Mouse (Mus musculus) forebrain, embryonic 11.5 days (tissue): ENCODE data around the gene Tmem56. TPM values are rescaled to one million over a fixed set of nuclear protein-coding genes. Genes with fewer than 3 reads are reported as not detected.

Experiments
- ATAC-seq: fragments of 200-750 bp; cut with Nextera tagmentation; replicated peaks from 2 replicates; pipeline ENCODE4 v1.8.0; 2017; ENCODE audit warnings: moderate TSS enrichment; ENCODE audit not compliant: low FRiP score
- DNase-seq: peaks from one replicate; pipeline ENCODE4 v3.0.0-alpha.2; 2017; ENCODE audit warnings: low spot score
- H3K27ac ChIP-seq: fragments of 300-500 bp; sonication (generic); 2 replicates; pipeline ENCODE4 v1.5.1; 2014; ENCODE audit warnings: low read depth, low read length
- H3K27me3 ChIP-seq: fragments of 300-500 bp; sonication (generic); 2 replicates; pipeline ENCODE4 v1.6.1; 2014; ENCODE audit warnings: mild to moderate bottlenecking, low read length, mixed read lengths; ENCODE audit not compliant: control insufficient read depth, insufficient read depth
- H3K36me3 ChIP-seq: fragments of 300-500 bp; sonication (generic); 2 replicates; pipeline ENCODE4 v1.6.1; 2014; ENCODE audit warnings: mild to moderate bottlenecking, low read length, moderate library complexity, mixed read lengths; ENCODE audit not compliant: control insufficient read depth, insufficient read depth
- H3K4me1 ChIP-seq: fragments of 300-500 bp; sonication (generic); replicated peaks from 2 replicates; pipeline ENCODE4 v1.6.1; 2014; ENCODE audit warnings: low read length, mixed read lengths; ENCODE audit not compliant: control insufficient read depth, insufficient read depth
- H3K4me2 ChIP-seq: fragments of 300-500 bp; sonication (generic); 2 replicates; pipeline ENCODE4 v1.6.1; 2014; ENCODE audit warnings: low read depth, mild to moderate bottlenecking, low read length, moderate library complexity, mixed read lengths; ENCODE audit not compliant: severe bottlenecking
- H3K4me3 ChIP-seq: fragments of 300-500 bp; sonication (generic); 2 replicates; pipeline ENCODE4 v1.5.1; 2014; ENCODE audit warnings: low read depth, low read length
- H3K9ac ChIP-seq: fragments of 300-500 bp; sonication (generic); 2 replicates; pipeline ENCODE4 v1.6.1; 2014; ENCODE audit warnings: low read length
- H3K9me3 ChIP-seq: fragments of 300-500 bp; sonication (generic); 2 replicates; pipeline ENCODE4 v1.6.1; 2016; ENCODE audit warnings: low read length, mixed read lengths; ENCODE audit not compliant: control insufficient read depth
- WGBS: fragments of 180-500 bp; shearing (Covaris S2); extraction: QIAGEN DNeasy Blood & Tissue Kit; methylation state at CpG from one replicate; pipeline ENCODE4 v1.1.7; 2014; 5-methylcytosine and 5-hydroxymethylcytosine counted together
- polyA plus RNA-seq: library from polyadenylated mRNA; unstranded; fragments of >200 nt; fragmentation: Nextera tagmentation; extraction: Ambion mirVana; gene quantifications from 2 replicates; pipeline ENCODE4 v1.2.1, GENCODE M21; 2014

Gene Tmem56
- polyA plus RNA-seq, 1 experiment from 2014 or later, result 3.1 TPM

DNA sequence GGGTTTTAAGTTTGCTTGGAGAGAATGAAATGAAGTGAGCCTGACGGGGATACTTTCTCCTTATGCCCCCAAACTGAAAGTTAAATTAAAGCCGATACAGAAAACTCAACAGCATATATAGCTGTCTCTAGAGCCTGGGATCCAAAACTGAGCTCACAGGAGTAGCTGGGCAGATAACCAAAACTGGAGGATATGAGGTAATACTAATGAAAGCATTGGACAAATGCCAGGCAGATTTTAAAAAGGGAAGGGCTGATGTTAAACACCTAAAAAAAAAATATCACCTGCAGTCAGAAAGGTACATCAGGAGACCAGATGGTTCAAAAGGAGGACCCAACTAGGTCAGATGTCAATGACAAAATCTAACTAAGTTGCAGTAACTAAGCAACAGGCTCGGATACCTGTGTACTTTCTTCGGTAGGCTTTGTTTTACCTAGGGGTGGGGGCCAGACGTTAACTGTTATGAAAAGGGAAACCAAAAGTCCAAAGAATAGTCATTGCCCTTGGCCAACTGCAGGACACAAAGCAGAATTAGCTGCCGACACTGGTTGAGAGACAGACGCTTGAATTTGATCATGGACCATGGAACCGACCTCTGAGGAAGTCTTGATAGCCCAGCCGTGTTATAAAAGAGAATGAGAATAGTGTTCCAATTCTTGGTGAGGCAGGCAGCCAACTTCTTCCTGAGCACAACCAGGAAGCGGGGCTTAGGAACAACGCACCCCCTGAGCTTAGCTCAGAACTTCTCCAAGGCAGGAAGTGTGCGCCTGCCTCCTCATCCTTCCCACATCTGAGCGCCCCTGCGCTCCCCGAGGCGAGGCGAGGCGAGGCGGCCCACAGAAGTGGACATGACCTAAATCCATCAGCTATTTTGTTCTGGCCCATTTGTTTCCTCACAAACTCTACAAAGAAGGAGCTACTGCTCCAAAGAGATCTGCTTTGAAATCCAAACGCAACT is 24.1 kb downstream of the Tmem56 start:
- no peak overlapping the region for H3K27ac ChIP-seq
- WGBS, result 85% methylated on average over 20 of the region's 20 CpGs
- H3K9ac ChIP-seq, result no peak overlapping the region
- H3K4me2 ChIP-seq, result no peak overlapping the region
- H3K36me3 ChIP-seq, result no peaks in the 10 kb centered on the region
- H3K4me1 ChIP-seq, result 0 out of 2 replicates have a peak, but pooled peaks cover 2% of the 10 kb centered on the region
- no peak overlapping the region for H3K4me3 ChIP-seq
- DNase-seq (no peak), ATAC-seq (no peak)
- H3K9me3 ChIP-seq, result no peaks in the 10 kb centered on the region
- H3K27me3 ChIP-seq, result peaks cover 20% of the 10 kb centered on the region

DNA sequence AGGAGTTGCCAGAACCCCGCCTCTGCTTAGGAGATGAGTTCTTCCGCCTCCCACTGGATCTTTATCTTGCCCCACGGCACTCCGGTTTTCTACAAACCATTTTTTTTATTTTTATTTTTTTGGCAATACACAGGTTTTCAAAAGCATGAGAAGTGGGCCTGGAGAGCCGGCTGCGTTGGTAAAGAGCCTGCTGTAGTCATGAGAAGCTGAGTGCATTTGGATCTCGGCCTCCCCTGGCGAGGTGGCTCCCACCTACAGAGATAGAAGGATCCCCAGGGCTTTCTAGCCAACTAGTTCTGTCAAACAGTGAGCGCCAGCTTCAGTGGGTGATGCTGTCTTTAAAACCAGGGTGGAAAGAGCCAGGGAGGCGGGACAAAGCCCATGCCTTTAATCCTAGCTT is 25.5 kb downstream of the Tmem56 start:
- H3K9me3 ChIP-seq, result no peaks in the 10 kb centered on the region
- no peak for ATAC-seq
- WGBS, result 79% methylated on average over 10 of the region's 10 CpGs

DNA sequence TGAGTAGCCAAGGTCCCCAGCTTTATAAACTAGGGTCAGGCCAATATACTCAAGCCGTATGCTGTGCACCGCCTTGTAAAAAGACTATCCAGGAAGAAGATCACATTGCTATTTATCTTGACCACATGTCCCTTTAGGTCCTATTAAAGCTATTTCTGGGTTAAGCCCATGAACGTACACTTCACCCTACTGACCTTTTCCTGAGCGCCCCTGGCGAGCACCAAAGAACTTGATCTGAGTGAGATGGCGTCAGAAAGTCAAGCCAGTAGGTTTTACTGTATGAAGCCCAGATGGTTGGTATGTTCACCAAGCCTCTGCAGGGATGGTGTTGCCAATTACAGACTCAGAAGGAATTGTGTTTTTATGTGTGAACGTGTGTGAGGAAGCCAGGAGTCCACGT is 26.8 kb downstream of the Tmem56 start:
- no peak overlapping the region for H3K4me2 ChIP-seq
- 87% methylated on average over 8 of the region's 8 CpGs for WGBS
- H3K9me3 ChIP-seq, result no peaks in the 10 kb centered on the region
- no peak overlapping the region for H3K27ac ChIP-seq
- no peak overlapping the region for H3K9ac ChIP-seq
- H3K36me3 ChIP-seq, result no peaks in the 10 kb centered on the region
- peaks cover 8% of the 10 kb centered on the region for H3K27me3 ChIP-seq
- no peak overlapping the region for H3K4me3 ChIP-seq
- no peaks in the 10 kb centered on the region for H3K4me1 ChIP-seq
- no peak for DNase-seq
- ATAC-seq, result no peak

More for the DNA sequence above, 25.5 kb downstream of the Tmem56 start:
- no peak overlapping the region for H3K27ac ChIP-seq
- H3K4me2 ChIP-seq, result no peak overlapping the region
- H3K36me3 ChIP-seq, result no peaks in the 10 kb centered on the region
- no peak overlapping the region for H3K9ac ChIP-seq
- DNase-seq, result no peak
- peaks cover 16% of the 10 kb centered on the region for H3K27me3 ChIP-seq
- H3K4me1 ChIP-seq, result 0 out of 2 replicates have a peak, but pooled peaks cover 2% of the 10 kb centered on the region
- H3K4me3 ChIP-seq, result no peak overlapping the region

DNA sequence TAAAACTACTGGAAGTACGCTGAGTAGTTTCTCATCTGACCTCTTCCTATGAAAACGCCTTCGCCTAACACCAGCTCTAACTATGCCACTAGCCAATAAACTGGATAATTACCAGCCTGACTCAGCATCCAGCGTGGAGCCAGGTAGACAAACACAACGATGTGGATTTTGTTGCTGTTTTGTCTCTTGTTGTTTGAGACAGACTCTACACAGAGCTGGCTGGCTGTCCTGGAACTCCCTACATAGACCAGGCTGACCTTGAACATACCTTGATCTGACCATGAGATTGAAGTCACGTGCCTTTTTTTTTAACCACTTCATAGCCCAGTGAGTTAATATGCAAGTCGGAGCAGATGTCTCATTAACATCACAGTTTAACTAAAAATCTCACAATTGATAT is 27.4 kb downstream of the Tmem56 start:
- H3K4me1 ChIP-seq, result no peaks in the 10 kb centered on the region
- 87% methylated on average over 7 of the region's 7 CpGs for WGBS
- no peak for ATAC-seq

DNA sequence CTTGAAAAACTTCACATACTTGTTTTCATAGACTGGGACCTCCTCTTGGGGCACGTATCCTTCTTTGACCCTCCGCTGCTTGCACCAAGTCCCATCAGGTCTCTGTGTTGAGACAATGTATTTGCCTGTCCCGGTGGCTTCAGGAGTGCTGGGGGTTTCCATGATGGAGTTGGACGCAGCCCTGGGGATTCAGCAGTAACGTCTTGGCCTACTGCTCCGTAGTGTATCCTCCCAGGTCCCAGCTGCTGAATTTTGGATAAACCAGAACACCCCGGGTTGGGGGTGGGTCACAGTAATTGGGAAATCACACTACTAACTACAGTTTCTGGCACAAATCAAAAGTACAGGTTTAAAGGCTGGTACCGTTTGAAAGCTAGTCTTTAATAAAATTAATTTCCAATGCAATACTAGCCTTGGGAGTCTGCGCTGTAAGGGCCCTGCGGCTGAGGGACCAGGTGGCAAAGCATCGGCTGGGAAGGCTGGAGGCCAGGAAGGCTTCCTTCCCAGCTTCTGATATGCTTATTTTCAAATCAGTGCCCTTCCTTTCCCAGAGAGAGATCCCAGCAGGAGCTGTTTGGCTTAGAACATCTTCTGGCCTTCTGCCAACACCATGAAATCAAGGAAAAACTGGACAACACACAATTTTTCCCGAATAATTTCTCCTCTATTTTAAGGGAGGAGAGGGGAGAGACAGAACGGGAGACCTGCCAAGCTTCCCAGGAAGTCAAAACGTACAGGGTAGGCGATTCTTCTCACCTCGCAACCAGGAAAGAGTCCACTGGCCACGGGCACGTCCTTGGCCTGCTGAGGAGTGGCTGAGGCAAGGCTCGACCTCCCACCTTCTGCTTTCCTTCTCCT is 32.1 kb downstream of the Tmem56 start:
- Histone ChIP-seq H3K36me3 (no peaks in the 10 kb centered on the region), H3K9ac (no peak overlapping the region), H3K4me3 (no peak overlapping the region), H3K4me1 (no peaks in the 10 kb centered on the region), H3K27ac (no peak overlapping the region), H3K4me2 (no peak overlapping the region), H3K27me3 (no peaks in the 10 kb centered on the region), H3K9me3 (no peaks in the 10 kb centered on the region)
- ATAC-seq, result no peak
- DNase-seq, result no peak
- WGBS, result 86% methylated on average over 19 of the region's 19 CpGs

More for the DNA sequence above, 27.4 kb downstream of the Tmem56 start:
- no peak overlapping the region for H3K9ac ChIP-seq
- no peak overlapping the region for H3K4me2 ChIP-seq
- H3K4me3 ChIP-seq, result no peak overlapping the region
- no peak overlapping the region for H3K27ac ChIP-seq
- no peaks in the 10 kb centered on the region for H3K36me3 ChIP-seq
- H3K27me3 ChIP-seq, result peaks cover 2% of the 10 kb centered on the region; the same call in 1 of the 2 replicates
- H3K9me3 ChIP-seq, result no peaks in the 10 kb centered on the region
- DNase-seq, result no peak

DNA sequence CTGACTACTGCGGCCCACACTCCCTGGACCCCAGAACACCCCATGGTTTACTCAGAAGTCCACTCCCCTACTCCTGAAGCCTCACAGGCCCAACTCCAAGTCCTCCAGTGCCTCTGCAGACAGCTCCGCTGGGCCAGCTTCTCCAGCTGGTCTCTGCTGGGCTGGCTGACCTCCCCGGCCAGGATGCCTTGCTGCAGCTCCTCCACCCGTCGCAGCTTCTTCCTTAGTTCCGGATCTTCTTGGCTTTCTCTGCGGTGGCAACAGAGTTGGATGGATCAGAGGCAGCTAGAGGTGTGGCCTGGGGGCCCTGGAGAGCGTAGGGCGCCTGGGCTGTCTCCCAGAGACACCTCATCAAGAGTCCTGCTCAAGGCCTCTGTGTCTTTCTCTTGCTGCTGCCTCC is 32.9 kb downstream of the Tmem56 start:
- no peak overlapping the region for H3K4me2 ChIP-seq
- no peak overlapping the region for H3K27ac ChIP-seq
- WGBS, result 91% methylated on average over 9 of the region's 9 CpGs
- H3K4me1 ChIP-seq, result no peaks in the 10 kb centered on the region
- H3K27me3 ChIP-seq, result no peaks in the 10 kb centered on the region
- no peak for DNase-seq
- H3K9ac ChIP-seq, result no peak overlapping the region
- H3K9me3 ChIP-seq, result no peaks in the 10 kb centered on the region
- no peaks in the 10 kb centered on the region for H3K36me3 ChIP-seq
- no peak for ATAC-seq
- H3K4me3 ChIP-seq, result no peak overlapping the region

DNA sequence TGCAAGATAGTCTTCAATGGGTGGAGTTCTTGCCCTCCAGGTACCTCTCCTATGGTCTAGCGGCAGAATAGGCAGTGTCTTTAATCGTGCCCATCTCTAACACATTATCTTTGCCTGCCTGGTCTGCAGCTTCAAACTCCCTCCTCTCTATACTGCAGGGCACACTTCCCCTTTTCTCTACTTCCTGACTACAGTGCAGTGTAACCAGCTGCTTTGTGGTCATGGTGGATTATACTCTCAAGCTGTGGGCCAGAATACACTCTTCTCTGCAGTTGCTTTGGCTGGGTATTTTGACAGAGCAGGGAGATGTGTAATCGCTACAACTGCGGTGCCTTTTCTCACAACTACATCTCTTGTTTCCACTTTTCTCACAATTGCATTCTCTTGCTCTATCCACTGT is 40.0 kb downstream of the Tmem56 start:
- Histone ChIP-seq H3K36me3 (no peaks in the 10 kb centered on the region), H3K4me2 (no peak overlapping the region), H3K27ac (no peak overlapping the region), H3K4me1 (peaks cover 8% of the 10 kb centered on the region; the same call in 1 of the 2 replicates), H3K9ac (no peak overlapping the region), H3K4me3 (no peak overlapping the region), H3K27me3 (no peaks in the 10 kb centered on the region), H3K9me3 (no peaks in the 10 kb centered on the region)
- DNase-seq (no peak), ATAC-seq (no peak)
- WGBS, result 92% methylated on average over 4 of the region's 4 CpGs

DNA sequence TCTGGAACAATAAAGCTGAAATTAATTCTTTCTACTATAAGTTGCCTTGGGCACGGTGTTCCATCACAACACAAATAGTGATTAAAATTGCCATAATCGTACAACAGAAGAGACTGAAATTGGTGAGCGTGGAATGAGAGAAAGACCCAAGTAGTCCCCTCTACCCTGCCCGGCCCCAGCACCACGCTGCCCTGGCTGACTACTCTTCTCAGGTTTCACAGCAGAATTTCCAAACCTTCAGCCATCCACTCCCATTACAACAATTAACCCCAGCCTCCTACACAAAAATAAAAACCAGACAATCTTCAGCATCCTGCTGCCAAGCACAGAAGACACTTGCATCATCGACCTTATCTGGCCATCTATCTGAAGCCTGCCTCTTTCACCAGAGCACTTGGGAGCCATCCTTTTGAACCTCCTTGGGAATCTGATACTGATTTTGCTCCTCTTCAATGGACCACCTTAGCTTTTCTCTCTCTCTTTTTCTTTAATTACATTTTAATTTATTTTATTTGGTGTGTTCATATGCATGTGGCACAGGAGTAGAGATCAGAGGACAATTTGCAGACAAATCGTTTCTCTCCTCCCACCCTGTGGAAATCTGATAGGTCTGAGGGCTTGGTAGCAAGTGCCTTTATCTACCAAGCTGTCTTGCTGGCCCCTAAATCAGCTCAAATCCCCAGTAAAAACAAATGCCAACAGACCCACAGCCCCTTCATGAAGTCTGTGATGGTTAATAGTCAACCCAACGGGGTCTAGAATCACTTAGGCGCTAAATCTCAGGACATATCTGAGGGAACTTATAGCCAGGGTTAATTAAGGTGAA is 40.6 kb downstream of the Tmem56 start:
- H3K27ac ChIP-seq, result no peak overlapping the region
- peaks cover 8% of the 10 kb centered on the region; the same call in 1 of the 2 replicates for H3K4me1 ChIP-seq
- no peak overlapping the region for H3K4me3 ChIP-seq
- no peaks in the 10 kb centered on the region for H3K36me3 ChIP-seq
- WGBS, result 78% methylated on average over 9 of the region's 9 CpGs
- H3K4me2 ChIP-seq, result no peak overlapping the region
- no peaks in the 10 kb centered on the region for H3K27me3 ChIP-seq
- ATAC-seq (no peak), DNase-seq (no peak)
- no peak overlapping the region for H3K9ac ChIP-seq
- no peaks in the 10 kb centered on the region for H3K9me3 ChIP-seq
